Mouse (Mus musculus) stomach, embryonic 15.5 days (tissue): Measurements from ENCODE around the gene Bcl2l14. TPM values are rescaled to one million over a fixed set of nuclear protein-coding genes. Genes with fewer than 3 reads are reported as not detected.

Experiments used
- ATAC-seq: fragments of 200-750 bp; cut with Nextera tagmentation; 2 replicates; pipeline ENCODE4 v1.8.0; 2017; ENCODE audit warnings: low read depth, moderate number of reproducible peaks, moderate TSS enrichment; ENCODE audit not compliant: insufficient read depth, low FRiP score
- H3K27ac ChIP-seq: fragments of 300-500 bp; sonication (generic); 2 replicates; pipeline ENCODE4 v1.5.1; 2015; ENCODE audit warnings: mild to moderate bottlenecking, inconsistent platforms
- H3K27me3 ChIP-seq: fragments of 300-500 bp; sonication (generic); replicated peaks from 2 replicates; pipeline ENCODE4 v1.6.1; 2015; ENCODE audit warnings: inconsistent platforms
- H3K36me3 ChIP-seq: fragments of 300-500 bp; sonication (generic); 2 replicates; pipeline ENCODE4 v1.6.1; 2015; ENCODE audit warnings: inconsistent platforms
- H3K4me1 ChIP-seq: fragments of 300-500 bp; sonication (generic); 2 replicates; pipeline ENCODE4 v1.6.1; 2015; ENCODE audit warnings: inconsistent platforms
- H3K4me2 ChIP-seq: fragments of 300-500 bp; sonication (generic); 2 replicates; pipeline ENCODE4 v1.6.1; 2015; ENCODE audit warnings: mild to moderate bottlenecking, inconsistent platforms
- H3K4me3 ChIP-seq: fragments of 300-500 bp; sonication (generic); replicated peaks from 2 replicates; pipeline ENCODE4 v1.5.1; 2015; ENCODE audit warnings: inconsistent platforms
- H3K9ac ChIP-seq: fragments of 300-500 bp; sonication (generic); 2 replicates; pipeline ENCODE4 v1.6.1; 2015; ENCODE audit warnings: inconsistent platforms
- H3K9me3 ChIP-seq: fragments of 300-500 bp; sonication (generic); 2 replicates; pipeline ENCODE4 v1.6.1; 2016; ENCODE audit warnings: inconsistent platforms
- WGBS: fragments of 180-500 bp; shearing (Covaris S2); methylation state at CpG from one replicate; pipeline ENCODE4 v1.1.7; 2015; 5-methylcytosine and 5-hydroxymethylcytosine counted together
- polyA plus RNA-seq: library from polyadenylated mRNA; unstranded; fragments of >200 nt; fragmentation: Nextera tagmentation; extraction: Ambion mirVana; gene quantifications from 2 replicates; pipeline ENCODE4 v1.2.1, GENCODE M21; 2015

Bcl2l14 gene
- polyA plus RNA-seq, 1 experiment from 2014 or later = 12.0 TPM

DNA sequence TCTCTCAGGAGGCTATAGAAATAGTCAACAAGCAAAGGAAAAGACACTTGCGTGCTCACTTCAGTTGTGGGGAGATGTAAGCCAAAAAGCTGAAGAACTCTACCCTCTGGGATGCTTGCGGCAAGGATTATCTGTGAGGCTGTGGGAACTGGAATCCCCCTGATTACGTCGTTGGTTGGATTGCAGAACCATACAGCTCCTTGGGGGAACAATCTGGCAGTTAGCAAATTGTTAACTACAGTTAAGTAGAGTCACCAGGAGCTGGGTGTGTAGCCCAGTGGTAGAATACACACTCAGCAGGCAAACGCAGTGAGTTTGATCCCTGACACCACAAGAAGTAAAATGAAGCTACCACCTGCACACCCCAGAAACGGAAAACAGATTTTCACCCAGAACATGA is 37.9 kb downstream of the Bcl2l14 start:
- no peak overlapping the region for H3K9ac ChIP-seq
- no peak for ATAC-seq
- H3K9me3 ChIP-seq = no peaks in the 10 kb centered on the region
- H3K27ac ChIP-seq = no peak overlapping the region
- WGBS = 79% methylated on average over 6 of the region's 6 CpGs
- H3K4me2 ChIP-seq = no peak overlapping the region
- no peaks in the 10 kb centered on the region for H3K27me3 ChIP-seq
- H3K36me3 ChIP-seq = no peaks in the 10 kb centered on the region
- 0 out of 2 replicates have a peak, but pooled peaks cover 3% of the 10 kb centered on the region for H3K4me1 ChIP-seq
- H3K4me3 ChIP-seq = no peak overlapping the region

GRCm38 (mm10) chr6:134434866-134435390 is 38.8 kb downstream of the Bcl2l14 start:
- H3K4me2 ChIP-seq = no peak overlapping the region
- H3K4me3 ChIP-seq = no peak overlapping the region
- 69% methylated on average over 9 of the region's 9 CpGs for WGBS
- H3K4me1 ChIP-seq = 0 out of 2 replicates have a peak, but pooled peaks cover 3% of the 10 kb centered on the region
- no peak for ATAC-seq
- H3K27me3 ChIP-seq = no peaks in the 10 kb centered on the region
- H3K9me3 ChIP-seq = no peaks in the 10 kb centered on the region
- H3K27ac ChIP-seq = no peak overlapping the region
- no peaks in the 10 kb centered on the region for H3K36me3 ChIP-seq
- H3K9ac ChIP-seq = no peak overlapping the region

GRCm38 (mm10) chr6:134436955-134437354 is 40.8 kb downstream of the Bcl2l14 start:
- Histone ChIP-seq H3K4me2 (no peak overlapping the region), H3K4me1 (no peaks in the 10 kb centered on the region), H3K4me3 (no peak overlapping the region), H3K36me3 (no peaks in the 10 kb centered on the region), H3K9me3 (no peaks in the 10 kb centered on the region), H3K27me3 (no peaks in the 10 kb centered on the region), H3K27ac (no peak overlapping the region), H3K9ac (no peak overlapping the region)
- 56% methylated on average over 5 of the region's 5 CpGs for WGBS
- ATAC-seq = no peak

DNA sequence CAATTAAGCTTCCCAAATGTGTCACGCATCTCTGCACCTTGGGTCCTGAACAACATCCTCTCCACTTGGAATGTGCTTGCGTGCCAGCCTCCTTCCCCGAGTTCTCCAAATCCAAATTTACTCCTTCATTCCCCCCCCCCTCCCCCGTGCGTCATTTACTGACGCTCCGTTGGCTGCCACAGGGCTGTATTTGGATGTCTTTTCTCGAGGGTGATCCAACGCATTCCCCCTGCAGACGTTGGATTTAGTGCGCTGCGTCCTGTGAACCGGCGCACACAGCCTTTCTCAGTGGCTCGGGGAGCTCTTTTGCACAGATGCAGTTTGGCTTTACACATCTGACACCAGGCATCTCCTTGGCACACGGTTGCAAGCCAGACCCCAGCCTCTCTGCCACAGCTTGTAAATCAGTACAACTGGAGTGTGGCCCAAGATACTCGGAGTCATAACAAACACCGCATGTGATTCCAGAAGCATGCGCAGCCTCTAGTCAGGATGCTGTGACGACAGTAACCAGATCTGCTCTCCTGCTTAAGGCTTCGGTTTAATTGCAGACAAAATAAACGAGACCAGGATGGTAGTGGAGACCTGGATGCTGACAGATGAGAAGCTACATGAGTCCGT is 43.4 kb downstream of the Bcl2l14 start:
- 19% methylated on average over 23 of the region's 23 CpGs for WGBS
- peak overlapping the region; percentile 15; the same call in 1 of the 2 replicates for H3K4me3 ChIP-seq
- H3K9me3 ChIP-seq = no peaks in the 10 kb centered on the region
- peaks cover 7% of the 10 kb centered on the region; the same call in 1 of the 2 replicates for H3K4me1 ChIP-seq
- peak overlapping the region; percentile 45 for H3K4me2 ChIP-seq
- H3K27ac ChIP-seq = peak overlapping the region; percentile 33; the same call in 1 of the 2 replicates
- no peak overlapping the region for H3K9ac ChIP-seq
- no peak for ATAC-seq
- no peaks in the 10 kb centered on the region for H3K36me3 ChIP-seq
- no peaks in the 10 kb centered on the region for H3K27me3 ChIP-seq

DNA sequence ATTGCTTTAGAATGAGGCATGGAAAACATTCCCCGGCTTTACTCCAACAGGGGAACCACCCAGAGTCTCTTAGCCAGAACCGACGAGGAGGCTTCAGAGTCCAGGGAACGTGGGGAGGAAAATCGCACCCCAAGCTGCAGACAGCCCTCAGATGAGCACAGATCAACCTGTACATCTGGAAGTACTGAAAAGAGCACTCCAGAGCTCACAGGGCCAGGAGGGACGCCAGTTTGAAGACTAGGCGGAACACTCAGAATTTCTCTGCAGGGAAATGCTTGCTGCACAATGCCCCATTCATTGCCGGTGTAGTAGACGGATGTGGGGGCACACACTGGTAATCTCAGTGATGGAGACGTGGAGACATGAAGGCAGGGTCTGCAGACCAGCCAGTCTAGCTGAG is 43.9 kb downstream of the Bcl2l14 start:
- Histone ChIP-seq H3K4me1 (peaks cover 7% of the 10 kb centered on the region; the same call in 1 of the 2 replicates), H3K9ac (no peak overlapping the region), H3K4me2 (peak overlapping the region; percentile 45), H3K36me3 (0 out of 2 replicates have a peak, but pooled peaks cover 3% of the 10 kb centered on the region), H3K9me3 (no peaks in the 10 kb centered on the region), H3K27ac (peak overlapping the region; percentile 33; the same call in 1 of the 2 replicates), H3K27me3 (no peaks in the 10 kb centered on the region), H3K4me3 (0 out of 2 replicates have a peak overlapping the region, but pooled peaks have one; percentile 15)
- ATAC-seq = no peak
- WGBS = 28% methylated on average over 10 of the region's 10 CpGs

DNA sequence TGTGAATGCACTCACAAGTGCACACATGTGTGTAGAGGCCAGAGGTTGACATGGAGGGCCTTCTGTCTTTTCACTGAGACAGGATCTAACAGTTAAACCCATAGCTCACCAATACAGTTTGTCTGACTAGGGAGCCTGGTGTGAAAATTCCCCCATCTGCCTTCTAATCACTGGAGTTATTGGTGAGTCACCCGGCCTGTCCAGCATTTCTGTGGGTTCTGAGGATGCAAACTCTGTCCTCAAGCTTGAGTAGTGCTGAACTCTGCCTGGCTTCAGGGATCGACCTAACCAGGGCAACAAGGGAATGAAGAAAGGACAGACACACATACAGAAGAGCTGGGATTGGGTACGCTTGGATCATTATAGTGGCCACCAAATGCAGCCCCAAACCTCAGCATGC is 45.6 kb downstream of the Bcl2l14 start:
- H3K27ac ChIP-seq = no peak overlapping the region

GRCm38 (mm10) chr6:134442219-134442618 is 46.1 kb downstream of the Bcl2l14 start:
- H3K4me1 ChIP-seq = peaks cover 7% of the 10 kb centered on the region; the same call in 1 of the 2 replicates
- ATAC-seq = no peak
- 0 out of 2 replicates have a peak, but pooled peaks cover 4% of the 10 kb centered on the region for H3K36me3 ChIP-seq
- H3K9ac ChIP-seq = no peak overlapping the region
- no peak overlapping the region for H3K4me2 ChIP-seq
- no peak overlapping the region for H3K4me3 ChIP-seq
- WGBS = 78% methylated on average over 5 of the region's 5 CpGs
- no peaks in the 10 kb centered on the region for H3K27me3 ChIP-seq
- H3K27ac ChIP-seq = no peak overlapping the region
- H3K9me3 ChIP-seq = no peaks in the 10 kb centered on the region

More for the DNA sequence above, 45.6 kb downstream of the Bcl2l14 start:
- no peak overlapping the region for H3K4me3 ChIP-seq
- no peaks in the 10 kb centered on the region for H3K9me3 ChIP-seq
- 81% methylated on average over 3 of the region's 3 CpGs for WGBS
- ATAC-seq = no peak
- H3K9ac ChIP-seq = no peak overlapping the region
- H3K36me3 ChIP-seq = 0 out of 2 replicates have a peak, but pooled peaks cover 4% of the 10 kb centered on the region
- H3K4me1 ChIP-seq = peaks cover 7% of the 10 kb centered on the region; the same call in 1 of the 2 replicates
- H3K27me3 ChIP-seq = no peaks in the 10 kb centered on the region
- no peak overlapping the region for H3K4me2 ChIP-seq

DNA sequence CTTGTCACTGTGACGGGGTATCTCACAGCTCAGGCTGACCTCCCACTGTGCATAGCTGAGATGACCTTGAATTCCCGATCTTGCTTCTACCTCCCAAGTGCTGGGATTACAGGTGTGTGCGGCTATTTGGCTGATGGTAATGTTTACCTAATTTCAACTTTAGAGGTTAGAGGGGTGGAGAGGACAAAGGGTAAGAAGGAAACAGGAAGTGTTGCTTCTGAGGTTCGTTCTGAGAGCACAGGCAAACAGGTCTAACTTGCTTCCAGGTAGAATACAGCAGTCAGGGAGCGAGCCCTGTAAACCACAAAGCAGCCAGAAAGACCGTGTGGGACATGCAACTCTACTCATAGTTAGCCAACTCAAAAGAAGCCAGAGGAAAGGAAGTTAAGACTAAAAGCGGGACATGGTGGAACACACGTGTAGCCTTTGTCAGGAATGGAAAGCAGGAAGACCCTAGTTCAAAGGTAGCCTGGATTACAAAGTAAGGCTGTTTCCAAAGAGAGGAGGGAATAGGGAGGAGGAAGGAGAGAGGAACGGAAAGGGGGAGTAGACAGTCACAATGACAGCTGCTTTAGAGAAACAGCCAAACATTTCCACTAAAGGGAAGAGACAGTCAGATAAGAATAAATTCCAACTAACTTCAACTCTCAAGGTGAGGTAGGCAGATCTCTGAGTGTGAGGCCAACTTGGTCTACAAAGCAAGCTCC is 47.2 kb downstream of the Bcl2l14 start:
- Histone ChIP-seq H3K4me2 (peak overlapping the region; percentile 25), H3K4me1 (peaks cover 7% of the 10 kb centered on the region; the same call in 1 of the 2 replicates)

DNA sequence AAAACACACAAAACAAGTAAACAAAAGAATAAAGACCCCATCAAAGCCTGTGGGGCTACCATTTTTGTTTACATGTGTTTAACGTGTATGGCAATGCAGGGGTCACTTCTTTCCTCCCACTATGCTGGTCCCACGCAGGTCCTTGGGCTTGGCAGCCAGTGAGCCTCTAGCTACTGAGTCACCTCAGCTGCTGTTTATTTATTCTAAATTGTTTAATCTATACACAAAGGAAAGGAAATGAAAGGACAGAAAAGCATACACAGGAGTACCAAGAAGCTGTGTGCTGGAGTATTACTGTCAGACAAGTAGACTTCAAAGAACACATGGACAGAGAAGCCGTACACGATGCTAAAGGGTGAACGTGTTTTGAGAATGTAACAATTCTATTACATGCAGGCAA is 47.8 kb downstream of the Bcl2l14 start:
- no peak for ATAC-seq
- H3K4me3 ChIP-seq = no peak overlapping the region
- 37% methylated on average over 5 of the region's 5 CpGs for WGBS
- H3K4me1 ChIP-seq = peaks cover 7% of the 10 kb centered on the region; the same call in 1 of the 2 replicates
- H3K36me3 ChIP-seq = 0 out of 2 replicates have a peak, but pooled peaks cover 4% of the 10 kb centered on the region
- peak overlapping the region; percentile 25 for H3K4me2 ChIP-seq
- no peaks in the 10 kb centered on the region for H3K9me3 ChIP-seq
- H3K27ac ChIP-seq = peak overlapping the region; percentile 91
- H3K27me3 ChIP-seq = no peaks in the 10 kb centered on the region
- H3K9ac ChIP-seq = no peak overlapping the region

More for the DNA sequence above, 47.2 kb downstream of the Bcl2l14 start:
- Histone ChIP-seq H3K36me3 (0 out of 2 replicates have a peak, but pooled peaks cover 4% of the 10 kb centered on the region), H3K9me3 (no peaks in the 10 kb centered on the region), H3K9ac (no peak overlapping the region), H3K27me3 (no peaks in the 10 kb centered on the region), H3K4me3 (no peak overlapping the region), H3K27ac (peak overlapping the region; percentile 91)
- 44% methylated on average over 9 of the region's 9 CpGs for WGBS
- ATAC-seq = peak; percentile 82

DNA sequence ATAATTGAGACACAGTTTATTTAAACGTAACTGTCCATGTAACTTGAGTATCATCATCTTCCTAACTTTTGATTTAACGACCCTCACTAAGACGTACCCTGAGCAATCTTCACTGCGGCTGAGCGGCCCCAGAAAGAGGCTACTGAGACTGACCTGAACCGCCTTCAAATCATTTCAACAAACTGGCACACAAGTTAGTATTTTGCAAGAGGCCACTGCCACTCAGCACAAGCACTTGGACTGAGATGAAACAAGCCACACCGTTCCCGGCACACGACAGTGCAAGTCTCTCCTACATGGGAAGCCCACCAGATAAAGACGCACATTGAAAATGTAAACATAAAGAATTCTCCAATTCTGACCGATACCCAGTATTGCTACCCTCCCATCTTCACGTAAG is 52.3 kb downstream of the Bcl2l14 start:
- Histone ChIP-seq H3K4me1 (peaks cover 9% of the 10 kb centered on the region), H3K27ac (no peak overlapping the region), H3K36me3 (peaks cover 19% of the 10 kb centered on the region), H3K27me3 (no peaks in the 10 kb centered on the region), H3K9me3 (no peaks in the 10 kb centered on the region), H3K4me2 (no peak overlapping the region), H3K4me3 (no peak overlapping the region), H3K9ac (no peak overlapping the region)
- WGBS = 92% methylated on average over 12 of the region's 12 CpGs
- ATAC-seq = no peak

DNA sequence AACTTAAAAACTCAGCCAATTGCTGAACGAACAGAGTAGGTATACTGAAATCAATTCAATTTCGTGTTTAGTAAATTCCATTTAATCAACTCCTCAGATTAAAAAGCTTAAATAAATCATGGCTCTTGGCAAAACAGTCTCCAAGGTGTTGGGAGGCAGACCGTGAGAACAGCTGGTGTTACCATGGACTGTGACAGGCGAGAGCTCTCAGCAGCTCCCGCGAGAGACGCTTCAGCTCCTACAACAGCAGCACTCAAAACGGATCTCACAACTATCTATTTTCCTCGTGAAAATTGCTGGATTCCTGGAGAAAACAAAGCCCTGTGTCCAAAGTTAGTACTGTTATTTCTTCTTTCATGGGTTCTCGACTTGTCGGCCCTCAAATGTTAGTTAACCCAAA is 53.8 kb downstream of the Bcl2l14 start:
- Histone ChIP-seq H3K4me3 (no peak overlapping the region), H3K9me3 (no peaks in the 10 kb centered on the region), H3K36me3 (peaks cover 29% of the 10 kb centered on the region), H3K4me1 (peaks cover 5% of the 10 kb centered on the region), H3K4me2 (no peak overlapping the region), H3K27me3 (no peaks in the 10 kb centered on the region), H3K9ac (no peak overlapping the region), H3K27ac (no peak overlapping the region)
- ATAC-seq = no peak
- 63% methylated on average over 11 of the region's 11 CpGs for WGBS
